12 mouse cellular contexts compared by ENCODE assay signal in the genomic region with DNA sequence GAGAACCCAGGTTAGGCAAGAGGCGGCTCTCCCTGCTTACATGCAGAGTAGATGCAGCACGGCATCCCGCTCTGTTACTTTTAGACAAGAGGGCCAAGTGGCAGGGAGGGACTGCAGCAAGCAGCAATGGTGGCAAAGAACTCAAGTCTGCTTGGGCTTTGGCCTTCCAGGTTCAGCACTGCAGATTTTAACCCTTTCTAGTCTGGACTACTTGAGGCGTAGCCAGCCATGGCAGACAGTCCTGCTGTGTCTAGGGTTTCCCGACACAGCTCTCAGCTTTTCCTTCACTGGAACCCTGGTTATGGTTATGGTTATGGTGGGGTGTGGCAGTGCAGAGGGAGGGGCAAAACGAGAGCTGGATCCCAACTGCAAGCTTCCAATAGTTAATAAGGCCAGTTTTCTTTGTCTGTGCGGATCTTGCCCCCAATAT. TPM values are rescaled to one million over a fixed set of nuclear protein-coding genes. Genes with fewer than 3 reads are reported as not detected.
DNase-seq lines count a peak whose midpoint lies in the region; ATAC-seq lines count a peak whose summit lies in the region.
"Had no signal": no experiment of that assay in that cellular context is flagged by ENCODE, and none has a peak within 500 bp of the region (broad histone marks: within the 10 kb centered on the region; RNA-seq: fewer than 3 reads in every experiment).

No protein-coding gene starts in this region.

- 0 out of 2 replicates have a peak overlapping the region, but pooled peaks have one; percentile 24 for H3K27ac ChIP-seq in heart, embryonic 15.5 days
- H3K27ac ChIP-seq in forebrain, embryonic 16.5 days (ENCODE audit: low read length): no peak overlapping the region
- H3K27ac ChIP-seq in liver, embryonic 13.5 days: peak overlapping the region; percentile 6; the same call in 1 of the 2 replicates

- intact Hi-C loops in left cerebral cortex, postnatal 4 days (cut with DNase I): no loop called here

- H3K9me3 ChIP-seq in heart, embryonic 15.5 days (replicated peaks): no peaks in the 10 kb centered on the region
- no peaks in the 10 kb centered on the region for H3K9me3 ChIP-seq in forebrain, embryonic 16.5 days (ENCODE audit: control insufficient read depth, low read length)
- H3K9me3 ChIP-seq in liver, embryonic 13.5 days (replicated peaks): no peaks in the 10 kb centered on the region

- WGBS in heart, embryonic 15.5 days: 77% methylated on average over 7 of the region's 7 CpGs
- WGBS in forebrain, embryonic 16.5 days: 75% methylated on average over 7 of the region's 7 CpGs
- WGBS in liver, embryonic 13.5 days (ENCODE audit: insufficient replicate concordance): 86% methylated on average over 7 of the region's 7 CpGs

- H3K36me3 ChIP-seq in heart, embryonic 15.5 days: peaks cover 30% of the 10 kb centered on the region
- peaks cover 13% of the 10 kb centered on the region; the same call in 1 of the 2 replicates for H3K36me3 ChIP-seq in forebrain, embryonic 16.5 days (ENCODE audit: control insufficient read depth, insufficient read depth)
- peaks cover 62% of the 10 kb centered on the region for H3K36me3 ChIP-seq in liver, embryonic 13.5 days

- 0 out of 2 replicates have a peak overlapping the region, but pooled peaks have one; percentile 13 for H3K9ac ChIP-seq in heart, embryonic 15.5 days
- peak overlapping the region; percentile 20 for H3K9ac ChIP-seq in forebrain, embryonic 16.5 days (replicated peaks; ENCODE audit: low read depth, low read length)
- H3K9ac ChIP-seq in liver, embryonic 13.5 days: no peak overlapping the region

- peaks cover 60% of the 10 kb centered on the region for H3K4me1 ChIP-seq in heart, embryonic 15.5 days (replicated peaks)
- peaks cover 39% of the 10 kb centered on the region for H3K4me1 ChIP-seq in forebrain, embryonic 16.5 days (replicated peaks; ENCODE audit: control insufficient read depth, insufficient read depth, low read length)
- peaks cover 60% of the 10 kb centered on the region for H3K4me1 ChIP-seq in liver, embryonic 13.5 days (replicated peaks)

- ATAC-seq in heart, embryonic 15.5 days (replicated peaks; ENCODE audit: insufficient number of reproducible peaks, insufficient read depth, low FRiP score, low read depth): no peak
- no peak for ATAC-seq in forebrain, embryonic 16.5 days
- ATAC-seq in liver, embryonic 13.5 days (ENCODE audit: low read depth): no peak

- no peak overlapping the region for H3K4me3 ChIP-seq in heart, embryonic 15.5 days
- H3K4me3 ChIP-seq in forebrain, embryonic 16.5 days (replicated peaks; ENCODE audit: low read length): no peak overlapping the region; the same call in 1 of the 2 replicates
- no peak overlapping the region for H3K4me3 ChIP-seq in liver, embryonic 13.5 days (replicated peaks)

- DNase-seq in heart, postnatal 4 days: no peak
- DNase-seq in brain, adult 2 months (ENCODE audit: low read depth, low spot score): peak; percentile 62
- DNase-seq in liver, embryonic 13.5 days: no peak
- no peak for DNase-seq in right cerebral cortex, adult 18-20 months
- DNase-seq in urinary bladder, postnatal 36 days (ENCODE audit: low spot score in 2 of 2): no peak
- no peak for DNase-seq in left cerebral cortex, postnatal 4 days
- DNase-seq: heart, adult 18-20 months; right cerebral cortex, postnatal 25 days; thymus, postnatal 4 days had no signal

- 0 out of 2 replicates have a peak overlapping the region, but pooled peaks have one; percentile 11 for H3K4me2 ChIP-seq in heart, embryonic 15.5 days
- H3K4me2 ChIP-seq in forebrain, embryonic 16.5 days (ENCODE audit: low read length): peak overlapping the region; percentile 28
- H3K4me2 ChIP-seq in liver, embryonic 13.5 days: no peak overlapping the region

- H3K27me3 ChIP-seq in heart, embryonic 15.5 days: no peaks in the 10 kb centered on the region
- no peaks in the 10 kb centered on the region for H3K27me3 ChIP-seq in forebrain, embryonic 16.5 days (replicated peaks; ENCODE audit: control insufficient read depth, insufficient read depth, low read length)
- no peaks in the 10 kb centered on the region for H3K27me3 ChIP-seq in liver, embryonic 13.5 days

RNA-seq across cellular contexts. Expression of a gene that starts 3.7 kb away (rescaled TPM):
- polyA plus RNA-seq in heart, embryonic 15.5 days (2015; fragmentation: Nextera tagmentation; extraction: Ambion mirVana): 96.4 and 98.4 TPM in 2 replicates
- 100 to 1,000 TPM; 309 to 310 TPM for total RNA-seq in heart, postnatal 4 days (2021)
- 308 and 333 TPM in 2 replicates for polyA plus RNA-seq in forebrain, embryonic 16.5 days (2015; fragmentation: Nextera tagmentation; extraction: Ambion mirVana)
- polyA plus RNA-seq in liver, embryonic 13.5 days (2015; fragmentation: Nextera tagmentation; extraction: Ambion mirVana): 92.0 and 102 TPM in 2 replicates
- total RNA-seq in left cerebral cortex, postnatal 4 days (2021): 1,000 to 10,000 TPM; 1,235 to 1,345 TPM

RNA-seq across cellular contexts. Expression of a gene that starts 13.9 kb away (rescaled TPM):
- polyA plus RNA-seq in heart, embryonic 15.5 days (2015; fragmentation: Nextera tagmentation; extraction: Ambion mirVana): 0.86 and 1.2 TPM in 2 replicates
- 1 to 10 TPM; 1.9 to 2.7 TPM for total RNA-seq in heart, postnatal 4 days (2021)
- 0.15 TPM in 2 replicates for polyA plus RNA-seq in forebrain, embryonic 16.5 days (2015; fragmentation: Nextera tagmentation; extraction: Ambion mirVana)
- polyA plus RNA-seq in liver, embryonic 13.5 days (2015; fragmentation: Nextera tagmentation; extraction: Ambion mirVana): 1.0 and 1.5 TPM in 2 replicates
- total RNA-seq in left cerebral cortex, postnatal 4 days (2021): not detected
- total RNA-seq: megakaryocyte-erythroid progenitor cell, adult 5-6 weeks had no signal

RNA-seq across cellular contexts. Expression of a gene that starts 24.3 kb away (rescaled TPM):
- polyA plus RNA-seq in heart, embryonic 15.5 days (2015; fragmentation: Nextera tagmentation; extraction: Ambion mirVana): 4.7 and 6.2 TPM in 2 replicates
- total RNA-seq in heart, postnatal 4 days (2021): 1 to 10 TPM; 6.3 to 7.3 TPM
- 85.3 and 118 TPM in 2 replicates for polyA plus RNA-seq in forebrain, embryonic 16.5 days (2015; fragmentation: Nextera tagmentation; extraction: Ambion mirVana)
- 0.34 and 0.61 TPM in 2 replicates for polyA plus RNA-seq in liver, embryonic 13.5 days (2015; fragmentation: Nextera tagmentation; extraction: Ambion mirVana)
- 100 to 1,000 TPM; 169 to 194 TPM for total RNA-seq in left cerebral cortex, postnatal 4 days (2021)
- total RNA-seq: megakaryocyte-erythroid progenitor cell, adult 5-6 weeks had no signal

RNA-seq across cellular contexts. Expression of a gene that starts 28.6 kb away (rescaled TPM):
- 4.2 and 5.2 TPM in 2 replicates for polyA plus RNA-seq in heart, embryonic 15.5 days (2015; fragmentation: Nextera tagmentation; extraction: Ambion mirVana)
- 1 to 10 TPM; 1.4 to 1.8 TPM for total RNA-seq in heart, postnatal 4 days (2021)
- polyA plus RNA-seq in forebrain, embryonic 16.5 days (2015; fragmentation: Nextera tagmentation; extraction: Ambion mirVana): 1.9 and 4.5 TPM in 2 replicates
- polyA plus RNA-seq in liver, embryonic 13.5 days (2015; fragmentation: Nextera tagmentation; extraction: Ambion mirVana): 0.67 and 0.81 TPM in 2 replicates
- 1 to 10 TPM; 1.2 to 1.7 TPM for total RNA-seq in left cerebral cortex, postnatal 4 days (2021)
- total RNA-seq: megakaryocyte-erythroid progenitor cell, adult 5-6 weeks had no signal

RNA-seq across cellular contexts. Expression of a gene that starts 39.3 kb away (rescaled TPM):
- 0.05 and 0.24 TPM in 2 replicates for polyA plus RNA-seq in heart, embryonic 15.5 days (2015; fragmentation: Nextera tagmentation; extraction: Ambion mirVana)
- total RNA-seq in heart, postnatal 4 days (2021): not detected
- polyA plus RNA-seq in forebrain, embryonic 16.5 days (2015; fragmentation: Nextera tagmentation; extraction: Ambion mirVana): 50.1 and 60.9 TPM in 2 replicates
- polyA plus RNA-seq in liver, embryonic 13.5 days (2015; fragmentation: Nextera tagmentation; extraction: Ambion mirVana): 0.07 and 0.10 TPM in 2 replicates
- total RNA-seq in left cerebral cortex, postnatal 4 days (2021): 10 to 100 TPM; 56.0 to 57.6 TPM
- total RNA-seq: heart, adult 18-20 months; megakaryocyte-erythroid progenitor cell, adult 5-6 weeks had no signal

Comparison
In these comparisons a context has a peak if more than half of its experiments do, and no peak if none do; other contexts are left out.
1. RNA of a gene that starts 24.3 kb away (polyA plus RNA-seq): 85.3 to 118 TPM in forebrain, embryonic 16.5 days; 4.7 to 6.2 TPM in heart, embryonic 15.5 days and 0.34 to 0.61 TPM in liver, embryonic 13.5 days; every median in the first group is over 10 times any median in the second.